Comparison of ENCODE assay signal across 8 mouse cellular contexts in genomic region chr10:12107001-12107418, GRCm38 (mm10).
DNase-seq lines count a peak whose midpoint lies in the region; ATAC-seq lines count a peak whose summit lies in the region.

No protein-coding gene starts in this region.

- H3K4me3 ChIP-seq in liver, embryonic 12.5 days: no peak overlapping the region
- no peak overlapping the region for H3K4me3 ChIP-seq in forebrain, embryonic 13.5 days
- H3K4me3 ChIP-seq in limb, embryonic 11.5 days (ENCODE audit: low read depth, low read length): no peak overlapping the region

- H3K9me3 ChIP-seq in liver, embryonic 12.5 days (replicated peaks): no peaks in the 10 kb centered on the region
- no peaks in the 10 kb centered on the region for H3K9me3 ChIP-seq in forebrain, embryonic 13.5 days (replicated peaks)
- no peaks in the 10 kb centered on the region for H3K9me3 ChIP-seq in limb, embryonic 11.5 days (ENCODE audit: control insufficient read depth, low read length)

- H3K4me1 ChIP-seq in liver, embryonic 12.5 days: no peaks in the 10 kb centered on the region
- peaks cover 12% of the 10 kb centered on the region; the same call in 1 of the 2 replicates for H3K4me1 ChIP-seq in forebrain, embryonic 13.5 days
- H3K4me1 ChIP-seq in limb, embryonic 11.5 days (ENCODE audit: control insufficient read depth, insufficient read depth, low read length): no peaks in the 10 kb centered on the region

- H3K9ac ChIP-seq in liver, embryonic 12.5 days: no peak overlapping the region
- no peak overlapping the region for H3K9ac ChIP-seq in forebrain, embryonic 13.5 days
- H3K9ac ChIP-seq in limb, embryonic 11.5 days (ENCODE audit: low read length): no peak overlapping the region

- peak; percentile 44 for DNase-seq in liver
- DNase-seq in adrenal gland, adult 2 months: peak; percentile 28
- peak; percentile 78 for DNase-seq in limb, embryonic 11.5 days (ENCODE audit: low spot score)
- DNase-seq in ovary, postnatal 36 days (ENCODE audit: low spot score): peak; percentile 64
- DNase-seq in thymus, postnatal 25 days: no peak

- no peak overlapping the region for H3K27ac ChIP-seq in liver, embryonic 12.5 days
- no peak overlapping the region for H3K27ac ChIP-seq in forebrain, embryonic 13.5 days
- no peak overlapping the region for H3K27ac ChIP-seq in limb, embryonic 11.5 days (replicated peaks; ENCODE audit: low read depth, low read length)

- no peak for ATAC-seq in liver, embryonic 12.5 days
- ATAC-seq in forebrain, embryonic 13.5 days: peak; percentile 86
- ATAC-seq in limb, embryonic 11.5 days (ENCODE audit: insufficient number of reproducible peaks, low FRiP score, low TSS enrichment, low read depth): no peak
- no peak for ATAC-seq in erythroid progenitor cell, adult 5-6 weeks (replicated peaks; ENCODE audit: low FRiP score, poor library complexity, severe bottlenecking)

- no peaks in the 10 kb centered on the region for H3K27me3 ChIP-seq in liver, embryonic 12.5 days (replicated peaks)
- no peaks in the 10 kb centered on the region for H3K27me3 ChIP-seq in forebrain, embryonic 13.5 days
- no peaks in the 10 kb centered on the region for H3K27me3 ChIP-seq in limb, embryonic 11.5 days (ENCODE audit: control insufficient read depth, insufficient read depth, low read length)

- no peaks in the 10 kb centered on the region for H3K36me3 ChIP-seq in liver, embryonic 12.5 days
- no peaks in the 10 kb centered on the region for H3K36me3 ChIP-seq in forebrain, embryonic 13.5 days (ENCODE audit: poor library complexity, severe bottlenecking)
- no peaks in the 10 kb centered on the region for H3K36me3 ChIP-seq in limb, embryonic 11.5 days (ENCODE audit: control insufficient read depth, insufficient read depth, low read length)

- no peak overlapping the region for H3K4me2 ChIP-seq in liver, embryonic 12.5 days
- H3K4me2 ChIP-seq in forebrain, embryonic 13.5 days: no peak overlapping the region
- no peak overlapping the region for H3K4me2 ChIP-seq in limb, embryonic 11.5 days (ENCODE audit: low read depth, severe bottlenecking)
